ENCODE assay signal across 1 mouse cellular context in the genomic region with DNA sequence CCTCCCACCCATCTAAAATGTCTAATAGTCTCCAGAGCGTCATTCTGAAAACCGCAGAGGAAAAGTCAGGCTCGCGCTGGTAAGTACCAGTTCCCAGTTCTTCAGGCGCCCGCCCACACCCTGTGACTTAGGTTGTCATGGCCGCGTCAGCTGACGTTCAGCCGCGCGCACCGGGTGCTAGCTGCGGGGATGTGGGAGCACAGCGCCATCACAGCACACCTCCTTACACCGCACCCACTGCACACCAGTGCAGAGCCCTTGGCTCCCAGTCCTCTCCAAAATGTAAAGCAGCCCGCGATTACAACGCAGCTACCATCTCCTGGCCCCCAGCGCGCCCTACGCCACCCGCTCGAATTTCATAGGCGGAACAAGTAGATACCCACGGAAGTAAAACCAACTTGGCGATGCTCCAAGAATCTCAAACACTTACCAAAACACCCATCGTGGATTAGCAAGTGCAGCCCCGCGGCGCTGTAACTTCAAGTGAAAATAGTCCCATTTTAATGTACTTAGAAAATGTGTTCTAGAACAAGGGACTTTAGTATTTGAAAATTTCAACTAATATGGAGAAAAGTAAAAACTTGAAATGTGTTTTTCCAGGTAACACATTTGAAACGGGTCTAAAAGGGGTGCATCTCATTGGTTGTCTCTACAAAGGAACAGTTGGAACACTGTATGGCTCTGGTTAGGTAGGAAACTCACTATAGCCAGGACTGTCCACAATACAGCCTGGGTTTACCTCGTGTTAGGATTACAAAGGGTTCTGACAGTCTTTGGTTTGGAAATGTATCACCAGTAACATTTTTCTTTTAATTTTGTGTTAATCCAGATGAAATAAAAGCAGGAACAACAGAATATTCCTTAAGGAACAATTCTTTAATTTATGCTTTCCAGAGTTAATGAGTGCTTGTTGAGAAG.
TF ChIP-seq lines count a peak whose summit lies in the region.

No protein-coding gene starts in this region.

TF ChIP-seq in myocyte, 11 proteins besides CTCF, POLR2A, EP300 and RAD21 (continued from another document):
- TF ChIP-seq MYOD1 (IDR thresholded peaks at IDR 0.05; ENCODE audit: control insufficient read depth in 1 of 3, insufficient read length in 2 of 3, low read depth in 2 of 3) (peak in 2 of 3 experiments; percentile 69 to 71), POLR2AphosphoS2 (IDR thresholded peaks at IDR 0.05; ENCODE audit: insufficient read length, low read depth) (peak; percentile 71), E2F4 (IDR thresholded peaks at IDR 0.05; ENCODE audit: insufficient read depth) (no peak), SRF (IDR thresholded peaks at IDR 0.05; ENCODE audit: control insufficient read depth, insufficient read length, low read depth) (no peak), REST (IDR thresholded peaks at IDR 0.05; ENCODE audit: insufficient read depth, insufficient read length) (no peak), TCF12 (IDR thresholded peaks at IDR 0.05; ENCODE audit: insufficient read depth, poor library complexity, severe bottlenecking) (no peak)
